Mouse (Mus musculus): ENCODE measurements around the gene Tceanc.

DNA sequence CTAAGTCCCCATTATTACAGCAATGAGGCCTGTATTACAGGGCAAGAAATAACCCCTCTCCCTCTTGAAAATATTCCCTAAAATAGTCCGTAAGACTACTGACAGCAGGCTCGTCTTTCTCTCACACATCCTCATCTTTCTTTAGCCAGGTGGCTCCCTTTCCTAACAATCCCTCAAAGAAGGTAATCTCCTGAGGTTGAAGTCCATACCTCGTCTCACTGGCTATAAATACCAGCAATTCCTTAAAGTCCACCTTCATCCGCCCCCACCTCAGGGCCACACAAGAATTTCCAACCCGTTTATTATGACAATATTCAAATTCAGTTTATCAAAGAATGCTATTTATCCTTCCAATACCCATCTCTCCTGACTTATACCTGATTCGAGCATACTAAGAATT lies 45.8 kb downstream of the Tceanc start:
- TF ChIP-seq CTCF (IDR thresholded peaks at IDR 0.05; ENCODE audit: control insufficient read depth, insufficient read depth, low read length) = no peak
- no peak for TF ChIP-seq POLR2A (IDR thresholded peaks at IDR 0.05; ENCODE audit: borderline replicate concordance, control insufficient read depth, low read depth, low read length)
